Mouse (Mus musculus): Measurements from ENCODE around the gene Galnt2. TPM values are rescaled to one million over a fixed set of nuclear protein-coding genes. Genes with fewer than 3 reads are reported as not detected.
A peak's percentile ranks its signal among the peaks of the same experiment; 100 is the strongest.

The Galnt2 gene
- total and polyA plus RNA-seq, 3 experiments, result 18.6 to 27.3 (median 23.6) TPM

- TF ChIP-seq RCOR1 (conservative IDR thresholded peaks at IDR 0.05; ENCODE audit: low read depth, low read length), result peak; percentile 37; the same call in 1 of the 2 replicates
- no peak for TF ChIP-seq ZKSCAN1 (IDR thresholded peaks at IDR 0.05; ENCODE audit: borderline replicate concordance, low read depth, low read length)
- 0 out of 2 replicates have a peak, but pooled peaks have one; percentile 19 for TF ChIP-seq IRF4 (IDR thresholded peaks at IDR 0.05; ENCODE audit: low read depth, low read length)
- H3K4me3 ChIP-seq (replicated peaks in 1 of 3; ENCODE audit: low read depth in 2 of 3, low read length in 2 of 3, poor library complexity in 1 of 3), result no peak overlapping the region
- 0 out of 2 replicates have a peak overlapping the region, but pooled peaks have one; percentile 3 for H3K4me2 ChIP-seq (ENCODE audit: insufficient read depth, low read depth, poor library complexity, severe bottlenecking)
- no peaks in the 10 kb centered on the region for H3K9me3 ChIP-seq (replicated peaks; ENCODE audit: low read length)
- in situ Hi-C loops (cut with MboI; ENCODE audit: low pct_ligation_motif_present, low pct_unique_long_range_greater_than_20kb, low sequenced_read_pairs) (no loop called here), dilution Hi-C loops (cut with MboI; ENCODE audit: extremely low pct_ligation_motif_present, extremely low pct_unique_long_range_greater_than_20kb, low sequenced_read_pairs) (no loop called here)
- H3K79me2 ChIP-seq (replicated peaks; ENCODE audit: control insufficient read depth, extremely low read depth, insufficient read depth, poor library complexity, severe bottlenecking), result no peaks in the 10 kb centered on the region
- no peaks in the 10 kb centered on the region for H3K27me3 ChIP-seq (replicated peaks)
- no peak overlapping the region for H3K27ac ChIP-seq (ENCODE audit: insufficient read depth, low read depth)
- peak; percentile 72 for DNase-seq (ENCODE audit: extremely low read depth)
- H3K9ac ChIP-seq (ENCODE audit: insufficient read depth, low read depth), result no peak overlapping the region; the same call in 1 of the 2 replicates
- H3K4me1 ChIP-seq (ENCODE audit: control insufficient read depth in 1 of 2, insufficient read depth in 2 of 2), result peaks cover 26 to 36% of the 10 kb centered on the region in 2 experiments
- no peaks in the 10 kb centered on the region for H3K36me3 ChIP-seq (replicated peaks in 1 of 2; ENCODE audit: control insufficient read depth in 1 of 2, insufficient read depth in 1 of 2, low read length in 1 of 2)
Observed at GRCm38 (mm10) chr8:124184078-124184477, 47.1 kb upstream of the Galnt2 start.

- in situ Hi-C loops (cut with MboI; ENCODE audit: low pct_ligation_motif_present, low pct_unique_long_range_greater_than_20kb, low sequenced_read_pairs), result no loop called here
- no peak for TF ChIP-seq CHD1 (IDR thresholded peaks at IDR 0.05; ENCODE audit: low read depth, low read length)
- TF ChIP-seq ZNF384 (IDR thresholded peaks at IDR 0.05; ENCODE audit: low read depth, low read length), result no peak; the same call in 1 of the 2 replicates
- 0 out of 2 replicates have a peak, but pooled peaks have one; percentile 30 for TF ChIP-seq KAT2A (IDR thresholded peaks at IDR 0.05; ENCODE audit: insufficient replicate concordance, low read length)
- no peak for TF ChIP-seq POLR2AphosphoS2 (IDR thresholded peaks at IDR 0.05; ENCODE audit: low read depth, low read length)
- TF ChIP-seq GABPA (IDR thresholded peaks at IDR 0.05; ENCODE audit: insufficient replicate concordance, low read depth, low read length), result no peak
- TF ChIP-seq SIN3A (IDR thresholded peaks at IDR 0.05; ENCODE audit: low read length), result peak; percentile 96
- peak; percentile 47 for TF ChIP-seq ELF1 (IDR thresholded peaks at IDR 0.05; ENCODE audit: low read depth, low read length)
- TF ChIP-seq ETS1 (conservative IDR thresholded peaks at IDR 0.05; ENCODE audit: low read depth, low read length), result peak; percentile 72
- TF ChIP-seq CTCF (conservative IDR thresholded peaks at IDR 0.05 in 1 of 2, IDR thresholded peaks at IDR 0.05 in 1 of 2; ENCODE audit: low read depth in 2 of 2, low read length in 2 of 2), result peak in 1 of 2 experiments; percentile 54; a peak in 2 of 4 replicates
- TF ChIP-seq MYC (IDR thresholded peaks at IDR 0.05; ENCODE audit: low read depth, low read length), result 0 out of 2 replicates have a peak, but pooled peaks have one; percentile 23
- peak; percentile 36 for TF ChIP-seq SMC3 (IDR thresholded peaks at IDR 0.05; ENCODE audit: low read depth, low read length)
- no peak for TF ChIP-seq E2F4 (IDR thresholded peaks at IDR 0.05; ENCODE audit: insufficient replicate concordance, low read depth, low read length)
- no peak for TF ChIP-seq NRF1 (IDR thresholded peaks at IDR 0.05; ENCODE audit: low read depth, low read length)
- TF ChIP-seq BHLHE40 (IDR thresholded peaks at IDR 0.05; ENCODE audit: low read depth, low read length), result peak; percentile 53
- TF ChIP-seq UBTF (IDR thresholded peaks at IDR 0.05; ENCODE audit: low read depth, low read length), result no peak
- no peak for TF ChIP-seq MAZ (IDR thresholded peaks at IDR 0.05; ENCODE audit: low read depth, low read length)
- peak; percentile 88 for TF ChIP-seq IRF4 (IDR thresholded peaks at IDR 0.05; ENCODE audit: low read depth, low read length)
- 0 out of 2 replicates have a peak, but pooled peaks have one; percentile 17 for TF ChIP-seq NELFE (IDR thresholded peaks at IDR 0.05; ENCODE audit: low read depth, low read length)
- TF ChIP-seq PAX5 (IDR thresholded peaks at IDR 0.05; ENCODE audit: low read length), result no peak
- peak; percentile 58 for TF ChIP-seq JUN (IDR thresholded peaks at IDR 0.05; ENCODE audit: insufficient read depth, low read depth, low read length)
- TF ChIP-seq ZKSCAN1 (IDR thresholded peaks at IDR 0.05; ENCODE audit: borderline replicate concordance, low read depth, low read length), result no peak
- TF ChIP-seq RAD21 (IDR thresholded peaks at IDR 0.05; ENCODE audit: low read depth, low read length), result peak; percentile 39
- no peak for TF ChIP-seq USF1 (IDR thresholded peaks at IDR 0.05; ENCODE audit: low read depth, low read length)
- peak; percentile 86 for TF ChIP-seq EP300 (IDR thresholded peaks at IDR 0.05; ENCODE audit: low read length)
- no peak for TF ChIP-seq USF2 (conservative IDR thresholded peaks at IDR 0.05; ENCODE audit: low read depth, low read length)
- peak; percentile 60 for TF ChIP-seq MAX (IDR thresholded peaks at IDR 0.05; ENCODE audit: low read length)
- no peak for TF ChIP-seq POLR2A (IDR thresholded peaks at IDR 0.05; ENCODE audit: low read depth, low read length)
- TF ChIP-seq JUND (conservative IDR thresholded peaks at IDR 0.05; ENCODE audit: low read depth, low read length), result peak; percentile 79
- TF ChIP-seq HCFC1 (IDR thresholded peaks at IDR 0.05; ENCODE audit: low read depth, low read length), result peak; percentile 45
- TF ChIP-seq MEF2A (IDR thresholded peaks at IDR 0.05; ENCODE audit: borderline replicate concordance, low read depth, low read length), result peak; percentile 78; the same call in 1 of the 2 replicates
- no peak for TF ChIP-seq TBP (conservative IDR thresholded peaks at IDR 0.05; ENCODE audit: low read depth, low read length)
- 0 out of 2 replicates have a peak, but pooled peaks have one; percentile 59 for TF ChIP-seq RCOR1 (conservative IDR thresholded peaks at IDR 0.05; ENCODE audit: low read depth, low read length)
Observed at GRCm38 (mm10) chr8:124184507-124184906, 46.7 kb upstream of the Galnt2 start.

More at GRCm38 (mm10) chr8:124184507-124184906, 46.7 kb upstream of the Galnt2 start:
- H3K4me1 ChIP-seq (ENCODE audit: control insufficient read depth in 1 of 2, insufficient read depth in 2 of 2), result peaks cover 27 to 36% of the 10 kb centered on the region in 2 experiments
- no peak overlapping the region; the same call in 1 of the 2 replicates for H3K9ac ChIP-seq (ENCODE audit: insufficient read depth, low read depth)
- peak; percentile 91 for DNase-seq (ENCODE audit: extremely low read depth)
- no peaks in the 10 kb centered on the region for H3K27me3 ChIP-seq (replicated peaks)
- no peaks in the 10 kb centered on the region for H3K9me3 ChIP-seq (replicated peaks; ENCODE audit: low read length)
- H3K4me3 ChIP-seq (replicated peaks in 1 of 3; ENCODE audit: low read depth in 2 of 3, low read length in 2 of 3, poor library complexity in 1 of 3), result no peak overlapping the region
- dilution Hi-C loops (cut with MboI; ENCODE audit: extremely low pct_ligation_motif_present, extremely low pct_unique_long_range_greater_than_20kb, low sequenced_read_pairs), result no loop called here
- no peaks in the 10 kb centered on the region for H3K36me3 ChIP-seq (replicated peaks in 1 of 2; ENCODE audit: control insufficient read depth in 1 of 2, insufficient read depth in 1 of 2, low read length in 1 of 2)
- H3K79me2 ChIP-seq (replicated peaks; ENCODE audit: control insufficient read depth, extremely low read depth, insufficient read depth, poor library complexity, severe bottlenecking), result no peaks in the 10 kb centered on the region
- H3K4me2 ChIP-seq (ENCODE audit: insufficient read depth, low read depth, poor library complexity, severe bottlenecking), result 0 out of 2 replicates have a peak overlapping the region, but pooled peaks have one; percentile 3
- no peak overlapping the region for H3K27ac ChIP-seq (ENCODE audit: insufficient read depth, low read depth)

Measured in CH12.LX (cell line).